In genomic region chr15:10073580-10073979, GRCm38 (mm10) we compare ENCODE assay signal across 27 mouse cellular contexts.
"Had no signal": no experiment of that assay in that cellular context is flagged by ENCODE, and none has a peak within 500 bp of the region (broad histone marks: within the 10 kb centered on the region; RNA-seq: fewer than 3 reads in every experiment).

No protein-coding gene starts in this region.

- H3K36me3 ChIP-seq: embryonic facial prominence, embryonic 10.5 days; embryonic facial prominence, embryonic 12.5 days; embryonic facial prominence, embryonic 13.5 days; embryonic facial prominence, embryonic 15.5 days; forebrain, embryonic 10.5 days; forebrain, embryonic 12.5 days; forebrain, embryonic 15.5 days had no signal

- H3K4me2 ChIP-seq: embryonic facial prominence, embryonic 12.5 days; embryonic facial prominence, embryonic 13.5 days; embryonic facial prominence, embryonic 15.5 days; forebrain, embryonic 12.5 days; forebrain, embryonic 13.5 days; forebrain, embryonic 15.5 days had no signal

- ATAC-seq: forebrain, embryonic 13.5 days; forebrain, embryonic 14.5 days; forebrain, embryonic 15.5 days; forebrain, embryonic 16.5 days; forebrain, postnatal 0 days had no signal

- H3K9me3 ChIP-seq: embryonic facial prominence, embryonic 10.5 days; embryonic facial prominence, embryonic 12.5 days; embryonic facial prominence, embryonic 13.5 days; embryonic facial prominence, embryonic 15.5 days; forebrain, embryonic 10.5 days; forebrain, embryonic 12.5 days; forebrain, embryonic 13.5 days; forebrain, embryonic 15.5 days had no signal

- DNase-seq: cerebellum, adult 9-10 months; cerebellum, adult 9-11 months; cerebellum, postnatal 10 days; cerebellum, postnatal 14 days; cerebellum, postnatal 25 days; cerebellum, postnatal 36 days; embryo, embryonic 11 days; forebrain, postnatal 0 days; gastrocnemius, adult 2 months; gastrocnemius, postnatal 10 days; gastrocnemius, postnatal 14 days; gastrocnemius, postnatal 25 days; gastrocnemius, postnatal 36 days; heart, adult 11 months; heart, adult 18-20 months; heart, adult 2 months had no signal

- H3K27me3 ChIP-seq: embryonic facial prominence, embryonic 12.5 days; embryonic facial prominence, embryonic 13.5 days; embryonic facial prominence, embryonic 15.5 days; forebrain, embryonic 12.5 days; forebrain, embryonic 13.5 days; forebrain, embryonic 15.5 days had no signal

- H3K4me3 ChIP-seq: embryonic facial prominence, embryonic 10.5 days; embryonic facial prominence, embryonic 12.5 days; embryonic facial prominence, embryonic 13.5 days; embryonic facial prominence, embryonic 15.5 days; erythroblast, embryonic 14.5 days; forebrain, embryonic 10.5 days; forebrain, embryonic 12.5 days; forebrain, embryonic 13.5 days; forebrain, embryonic 15.5 days; gastrocnemius, adult 2 months; heart, adult 2 months had no signal

- H3K27ac ChIP-seq: embryonic facial prominence, embryonic 10.5 days; embryonic facial prominence, embryonic 12.5 days; embryonic facial prominence, embryonic 13.5 days; embryonic facial prominence, embryonic 15.5 days; forebrain, embryonic 10.5 days; forebrain, embryonic 12.5 days; forebrain, embryonic 13.5 days; forebrain, embryonic 15.5 days; gastrocnemius, adult 2 months; heart, adult 2 months had no signal

- H3K4me1 ChIP-seq: embryonic facial prominence, embryonic 15.5 days; forebrain, embryonic 10.5 days; forebrain, embryonic 12.5 days; forebrain, embryonic 13.5 days had no signal

- H3K9ac ChIP-seq: embryonic facial prominence, embryonic 12.5 days; embryonic facial prominence, embryonic 13.5 days; embryonic facial prominence, embryonic 15.5 days; forebrain, embryonic 12.5 days; forebrain, embryonic 13.5 days; forebrain, embryonic 15.5 days; forebrain, postnatal 0 days had no signal
